Mouse (Mus musculus): Measurements from ENCODE around the gene Nfkb1.

- TF ChIP-seq CTCF (IDR thresholded peaks at IDR 0.05 in 2 of 3, conservative IDR thresholded peaks at IDR 0.05 in 1 of 3; ENCODE audit: control insufficient read depth in 1 of 3, insufficient read depth in 1 of 3, low read depth in 2 of 3, low read length in 3 of 3, poor library complexity in 1 of 3, severe bottlenecking in 1 of 3): no peak
- TF ChIP-seq POLR2AphosphoS2 (IDR thresholded peaks at IDR 0.05; ENCODE audit: low read length): no peak
- TF ChIP-seq POLR2A (IDR thresholded peaks at IDR 0.05; ENCODE audit: control insufficient read depth in 1 of 2, insufficient read depth in 1 of 2, low read depth in 1 of 2, low read length in 2 of 2, poor library complexity in 1 of 2): no peak
- TF ChIP-seq ZNF384 (IDR thresholded peaks at IDR 0.05; ENCODE audit: low read depth, low read length): no peak
- TF ChIP-seq EP300 (IDR thresholded peaks at IDR 0.05; ENCODE audit: low read depth in 1 of 2, low read length in 2 of 2): no peak
- TF ChIP-seq CHD1 (IDR thresholded peaks at IDR 0.05; ENCODE audit: low read depth, low read length): no peak
- no peak for TF ChIP-seq MXI1 (IDR thresholded peaks at IDR 0.05; ENCODE audit: low read depth, low read length)
- no peak for TF ChIP-seq ELF1 (IDR thresholded peaks at IDR 0.05; ENCODE audit: low read depth, low read length)
- no peak for TF ChIP-seq HCFC1 (IDR thresholded peaks at IDR 0.05; ENCODE audit: low read depth, low read length)
- no peak for TF ChIP-seq CHD2 (IDR thresholded peaks at IDR 0.05; ENCODE audit: low read length)
- no peak for TF ChIP-seq MEF2A (IDR thresholded peaks at IDR 0.05; ENCODE audit: extremely low read depth, insufficient replicate concordance, low read depth, low read length, poor library complexity, severe bottlenecking)
These were observed 20.5 kb downstream of the Nfkb1 start for GRCm38 (mm10) chr3:135670869-135671268.

Measured in MEL (cell line).